22 mouse cellular contexts compared by ENCODE assay signal in genomic region chr15:96395071-96395470, GRCm38 (mm10).
"Had no signal": no experiment of that assay in that cellular context is flagged by ENCODE, and none has a peak within 500 bp of the region (broad histone marks: within the 10 kb centered on the region; RNA-seq: fewer than 3 reads in every experiment).

No protein-coding gene starts in this region.

- ATAC-seq: intestine, postnatal 0 days; midbrain, embryonic 13.5 days; midbrain, embryonic 16.5 days had no signal

- H3K4me3 ChIP-seq: layer of hippocampus, adult 2 months; limb, embryonic 10.5 days; limb, embryonic 13.5 days; liver, embryonic 13.5 days; lung, embryonic 15.5 days; megakaryocyte, embryonic 14.5 days; midbrain, embryonic 10.5 days; midbrain, embryonic 13.5 days; myocyte; neural tube, embryonic 13.5 days had no signal

- H3K27me3 ChIP-seq: limb, embryonic 13.5 days; liver, embryonic 13.5 days; lung, embryonic 15.5 days; megakaryocyte, embryonic 14.5 days; midbrain, embryonic 13.5 days; neural tube, embryonic 13.5 days had no signal

- H3K4me2 ChIP-seq: limb, embryonic 13.5 days; liver, embryonic 13.5 days; lung, embryonic 15.5 days; midbrain, embryonic 13.5 days; neural tube, embryonic 13.5 days had no signal

- H3K9me3 ChIP-seq: limb, embryonic 10.5 days; limb, embryonic 13.5 days; liver, embryonic 13.5 days; lung, embryonic 15.5 days; megakaryocyte, embryonic 14.5 days; midbrain, embryonic 10.5 days; midbrain, embryonic 13.5 days; neural tube, embryonic 13.5 days had no signal

- H3K4me1 ChIP-seq: limb, embryonic 10.5 days; limb, embryonic 13.5 days; lung, embryonic 15.5 days had no signal

- H3K9ac ChIP-seq: limb, embryonic 13.5 days; liver, embryonic 13.5 days; lung, embryonic 15.5 days; midbrain, embryonic 13.5 days; neural tube, embryonic 13.5 days had no signal

- DNase-seq: kidney, adult 2 months; kidney, postnatal 25 days; layer of hippocampus, adult 9-11 months; liver, embryonic 13.5 days; retina, postnatal 1 day; right cerebral cortex, postnatal 25 days; thymus, adult 2 months; thymus, postnatal 14 days; thymus, postnatal 4 days had no signal

- H3K27ac ChIP-seq: kidney, postnatal 0 days; limb, embryonic 10.5 days; limb, embryonic 13.5 days; liver, embryonic 13.5 days; lung, embryonic 15.5 days; midbrain, embryonic 10.5 days; midbrain, embryonic 13.5 days; stomach, postnatal 0 days had no signal
